Mouse (Mus musculus) C2C12 (cell line): ENCODE results near the gene Usb1. TPM values are rescaled to one million over a fixed set of nuclear protein-coding genes. Genes with fewer than 3 reads are reported as not detected.

Experiments
- H3K27me3 ChIP-seq: one replicate; pipeline ENCODE4 v1.6.1; 2011; ENCODE audit not compliant: control insufficient read depth, insufficient read depth, insufficient read length
- H3K36me3 ChIP-seq: one replicate; pipeline ENCODE4 v1.6.1; 2011; ENCODE audit not compliant: control insufficient read depth, insufficient read depth
- H3K4me3 ChIP-seq: one replicate; pipeline ENCODE4 v1.5.1; 2011; ENCODE audit warnings: mild to moderate bottlenecking, control low read depth; ENCODE audit not compliant: poor library complexity, insufficient read depth, severe bottlenecking
- H3K79me2 ChIP-seq: one replicate; pipeline ENCODE4 v1.6.1; 2011; ENCODE audit not compliant: control insufficient read depth, insufficient read depth
- H3K79me3 ChIP-seq: one replicate; pipeline ENCODE4 v1.6.1; 2011; ENCODE audit warnings: low read depth, control low read depth
- H3ac ChIP-seq: one replicate; pipeline ENCODE3; 2011; ENCODE audit warnings: low read depth; ENCODE audit not compliant: control insufficient read depth, insufficient read length
- CEBPB ChIP-seq: IDR thresholded peaks from one replicate; pipeline ENCODE4 v1.6.1; 2011; ENCODE audit warnings: low read depth, mild to moderate bottlenecking, control low read depth, moderate library complexity
- CTCF ChIP-seq: IDR thresholded peaks from one replicate; pipeline ENCODE4 v1.5.1; 2011; ENCODE audit not compliant: control insufficient read depth, insufficient read depth, insufficient read length
- FOSL1 ChIP-seq: IDR thresholded peaks from one replicate; pipeline ENCODE4 v1.8.0; 2011; ENCODE audit warnings: mild to moderate bottlenecking, low read length; ENCODE audit not compliant: poor library complexity, insufficient read depth, severe bottlenecking
- MAX ChIP-seq: IDR thresholded peaks from one replicate; pipeline ENCODE4 v1.6.1; 2011; ENCODE audit warnings: mild to moderate bottlenecking, control low read depth
- MYOD1 ChIP-seq: IDR thresholded peaks from one replicate; pipeline ENCODE4 v1.6.1; 2011; ENCODE audit warnings: low read depth; ENCODE audit not compliant: control insufficient read depth, insufficient read length
- MYOG ChIP-seq: IDR thresholded peaks from one replicate; pipeline ENCODE4 v1.6.1; 2011; ENCODE audit not compliant: control insufficient read depth, insufficient read length; ENCODE audit errors: extremely low read depth
- USF1 ChIP-seq: IDR thresholded peaks from one replicate; pipeline ENCODE4 v1.6.1; 2011; ENCODE audit warnings: low read depth, mild to moderate bottlenecking, control low read depth, moderate library complexity
- polyA plus RNA-seq: library from polyadenylated mRNA; unstranded; fragments of >200 nt; fragmentation: generic; extraction: Trizol; gene quantifications from one replicate; pipeline ENCODE4 v1.2.1, GENCODE M21; 2012; ENCODE audit warnings: missing spikeins

Usb1 gene
- polyA plus RNA-seq, 1 experiment, result 38.1 TPM

- no peaks in the 10 kb centered on the region for H3K36me3 ChIP-seq
- no peaks in the 10 kb centered on the region for H3K79me2 ChIP-seq
- TF ChIP-seq CEBPB, result no peak
- TF ChIP-seq MYOD1, result no peak
- no peak for TF ChIP-seq MAX
- TF ChIP-seq MYOG, result no peak
- no peak for TF ChIP-seq FOSL1
- no peak for TF ChIP-seq USF1
- no peak for TF ChIP-seq CTCF
- no peaks in the 10 kb centered on the region for H3K79me3 ChIP-seq
- H3K4me3 ChIP-seq, result peak within 1 kb of the TSS; percentile 29
- peak within 1 kb of the TSS; percentile 33 for H3ac ChIP-seq
- no peaks in the 10 kb centered on the region for H3K27me3 ChIP-seq
Observed at GRCm38 (mm10) chr8:95352151-95352870, 20.2 kb downstream of the Usb1 start, which contains the start of gene Mmp15. Gene Mmp15 (plus strand): TSS chr8:95352268.

GRCm38 (mm10) chr8:95352871-95353866 lies 21.1 kb downstream of the Usb1 start:
- no peaks in the 10 kb centered on the region for H3K79me2 ChIP-seq
- TF ChIP-seq CEBPB (no peak), FOSL1 (no peak), USF1 (no peak), MYOD1 (no peak), MAX (no peak), MYOG (no peak), CTCF (no peak)
- H3K36me3 ChIP-seq, result no peaks in the 10 kb centered on the region
- no peaks in the 10 kb centered on the region for H3K27me3 ChIP-seq
- H3K4me3 ChIP-seq, result peak overlapping the region; percentile 14
- no peaks in the 10 kb centered on the region for H3K79me3 ChIP-seq
- peak overlapping the region; percentile 33 for H3ac ChIP-seq

- Histone ChIP-seq H3ac (no peak overlapping the region), H3K36me3 (no peaks in the 10 kb centered on the region), H3K4me3 (no peak overlapping the region), H3K79me3 (no peaks in the 10 kb centered on the region), H3K79me2 (no peaks in the 10 kb centered on the region), H3K27me3 (no peaks in the 10 kb centered on the region)
- no peak for TF ChIP-seq MYOD1
- no peak for TF ChIP-seq MAX
Observed at GRCm38 (mm10) chr8:95354606-95355005, 22.5 kb downstream of the Usb1 start.

GRCm38 (mm10) chr8:95358550-95359411 lies 26.7 kb downstream of the Usb1 start:
- Histone ChIP-seq H3K27me3 (no peaks in the 10 kb centered on the region), H3K79me2 (no peaks in the 10 kb centered on the region), H3K4me3 (no peak overlapping the region), H3K79me3 (no peaks in the 10 kb centered on the region), H3K36me3 (no peaks in the 10 kb centered on the region), H3ac (no peak overlapping the region)
- TF ChIP-seq CEBPB (no peak), MAX (no peak), CTCF (no peak), MYOG (no peak), MYOD1 (no peak), USF1 (no peak), FOSL1 (no peak)

GRCm38 (mm10) chr8:95360181-95361015 lies 28.3 kb downstream of the Usb1 start:
- no peak overlapping the region for H3ac ChIP-seq
- TF ChIP-seq MYOD1 (no peak), USF1 (no peak), CTCF (no peak), MAX (no peak), FOSL1 (no peak)
- no peaks in the 10 kb centered on the region for H3K27me3 ChIP-seq
- no peaks in the 10 kb centered on the region for H3K79me2 ChIP-seq
- H3K36me3 ChIP-seq, result no peaks in the 10 kb centered on the region
- H3K79me3 ChIP-seq, result no peaks in the 10 kb centered on the region
- no peak overlapping the region for H3K4me3 ChIP-seq
